Mouse (Mus musculus) brain, embryonic 14.5 days (tissue): ENCODE data around the gene Hspa12a.

ENCODE experiments used
- CTCF ChIP-seq: fragments of 200-500 bp; IDR thresholded peaks from 2 replicates; pipeline ENCODE4 v1.5.1; 2012; ENCODE audit warnings: inconsistent platforms, mild to moderate bottlenecking, moderate library complexity, borderline replicate concordance; ENCODE audit not compliant: insufficient read depth, insufficient read length; ENCODE audit errors: extremely low read depth
- POLR2A ChIP-seq: fragments of 200-500 bp; IDR thresholded peaks from 2 replicates; pipeline ENCODE4 v1.6.1; 2012; ENCODE audit warnings: mild to moderate bottlenecking, inconsistent platforms, borderline replicate concordance; ENCODE audit not compliant: poor library complexity, insufficient read depth, insufficient read length, severe bottlenecking; ENCODE audit errors: extremely low read depth

DNA sequence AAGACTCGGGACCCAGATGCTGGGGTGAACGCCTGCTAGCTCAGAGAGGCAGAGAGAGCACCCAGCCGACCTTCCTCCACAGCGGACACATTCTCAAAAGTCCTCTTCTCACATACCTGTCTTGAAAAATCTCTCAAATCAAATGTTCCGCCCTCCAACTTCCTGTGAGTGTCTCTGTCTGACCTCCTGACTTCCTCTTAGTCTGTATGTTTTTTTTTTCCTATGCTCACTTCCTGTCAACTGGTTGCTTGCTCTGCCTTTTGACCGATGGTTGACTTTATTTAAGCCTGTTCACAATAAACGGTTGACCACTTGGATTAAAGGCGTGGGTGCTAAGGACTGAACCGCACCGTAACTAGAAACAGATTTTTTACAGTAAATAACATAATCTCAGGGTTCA lies 35.4 kb downstream of the Hspa12a start:
- TF ChIP-seq POLR2A (no peak), CTCF (no peak)
